Mouse (Mus musculus): ENCODE measurements at regions not wholly inside any gene's neighbourhood (a gene's known extent, or its start where the extent isn't known, plus 50 kb on each side); places are given as distances from the start of the nearest gene placed in this dataset.

DNA sequence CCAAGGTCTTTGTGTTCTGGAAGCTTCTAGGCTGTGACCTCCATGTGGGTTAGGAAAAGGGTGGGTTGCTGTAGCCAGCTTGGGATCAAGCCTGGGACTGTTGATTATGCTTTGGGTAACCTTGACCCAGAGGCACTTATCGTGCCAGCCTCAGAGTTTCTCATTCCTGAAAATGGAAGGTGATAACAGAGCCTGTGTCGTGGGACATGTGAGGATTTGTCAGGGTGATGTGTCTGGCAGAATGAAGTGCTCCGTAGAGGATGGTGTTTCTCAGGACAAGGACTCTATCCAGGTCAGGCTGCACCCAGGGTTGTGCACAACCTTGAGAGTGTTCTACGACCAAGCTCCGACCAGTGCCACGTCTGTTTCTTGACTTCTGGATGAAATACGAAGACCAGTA, 316.4 kb downstream of the Gm49356 start:
- TF ChIP-seq CTCF (IDR thresholded peaks at IDR 0.05; ENCODE audit: borderline replicate concordance, extremely low read depth, insufficient read depth, insufficient read length) (no peak), POLR2A (IDR thresholded peaks at IDR 0.05; ENCODE audit: borderline replicate concordance, extremely low read depth, insufficient read depth, insufficient read length, poor library complexity, severe bottlenecking) (no peak)

All from brain, embryonic 14.5 days (tissue).